Mouse (Mus musculus): ENCODE measurements at regions not wholly inside any gene's neighbourhood (a gene's known extent, or its start where the extent isn't known, plus 50 kb on each side); places are given as distances from the start of the nearest gene placed in this dataset.

GRCm38 (mm10) chr2:159392865-159393264, 598.3 kb downstream of the Dhx35 start:
- no peak overlapping the region for H3ac ChIP-seq (ENCODE audit: control insufficient read depth, insufficient read length, low read depth)
- no peak overlapping the region for H3K4me3 ChIP-seq (ENCODE audit: insufficient read depth, poor library complexity, severe bottlenecking)
- no peaks in the 10 kb centered on the region for H3K27me3 ChIP-seq (ENCODE audit: control insufficient read depth, insufficient read depth, insufficient read length)
- TF ChIP-seq CTCF (IDR thresholded peaks at IDR 0.05; ENCODE audit: control insufficient read depth, insufficient read depth, insufficient read length) (no peak), USF1 (IDR thresholded peaks at IDR 0.05; ENCODE audit: low read depth) (no peak), MYOD1 (IDR thresholded peaks at IDR 0.05; ENCODE audit: control insufficient read depth, insufficient read length, low read depth) (no peak), MAX (IDR thresholded peaks at IDR 0.05) (no peak), CEBPB (IDR thresholded peaks at IDR 0.05; ENCODE audit: low read depth) (no peak), FOSL1 (IDR thresholded peaks at IDR 0.05; ENCODE audit: insufficient read depth, low read length, poor library complexity, severe bottlenecking) (no peak), MYOG (IDR thresholded peaks at IDR 0.05; ENCODE audit: control insufficient read depth, extremely low read depth, insufficient read length) (no peak)
- no peaks in the 10 kb centered on the region for H3K79me3 ChIP-seq (ENCODE audit: low read depth)
- no peaks in the 10 kb centered on the region for H3K36me3 ChIP-seq (ENCODE audit: control insufficient read depth, insufficient read depth)
- H3K79me2 ChIP-seq (ENCODE audit: control insufficient read depth, insufficient read depth) = no peaks in the 10 kb centered on the region

DNA sequence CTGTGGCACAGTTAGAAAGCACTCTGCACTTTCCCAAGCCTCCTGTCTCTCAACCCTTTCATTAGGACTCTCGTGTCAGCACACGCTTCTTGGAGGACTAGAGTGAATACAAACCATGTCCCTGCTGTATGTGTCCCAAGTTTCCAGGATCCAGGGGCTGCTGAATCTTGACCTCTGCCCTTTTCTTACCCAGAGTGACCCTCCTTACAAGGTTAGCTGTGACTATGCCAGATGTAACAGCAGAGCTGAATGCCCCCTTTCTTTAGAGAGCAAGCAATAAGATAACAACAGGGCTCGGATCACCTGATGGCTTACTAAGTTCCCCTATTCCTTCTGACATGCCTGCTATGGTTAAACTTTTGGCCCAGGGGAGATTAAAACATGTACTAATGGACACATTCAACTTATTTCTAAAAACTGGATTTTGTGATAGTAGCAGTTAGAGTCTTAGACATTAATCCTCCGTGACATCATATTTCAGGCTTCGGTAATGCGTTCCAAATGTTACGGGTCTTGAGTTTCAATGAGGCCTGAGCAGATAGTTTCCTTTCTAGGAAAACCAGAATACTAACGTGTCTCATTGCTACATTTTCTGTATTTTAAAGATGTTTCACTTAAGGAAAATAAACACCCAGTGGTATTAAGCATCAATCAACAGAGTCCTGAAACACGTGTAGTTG, 607.0 kb downstream of the Dhx35 start:
- no peak for TF ChIP-seq CTCF (IDR thresholded peaks at IDR 0.05; ENCODE audit: control insufficient read depth, insufficient read depth, insufficient read length)
- no peak for TF ChIP-seq CEBPB (IDR thresholded peaks at IDR 0.05; ENCODE audit: low read depth)
- no peak for TF ChIP-seq MYOD1 (IDR thresholded peaks at IDR 0.05; ENCODE audit: control insufficient read depth, insufficient read length, low read depth)
- no peak for TF ChIP-seq MYOG (IDR thresholded peaks at IDR 0.05; ENCODE audit: control insufficient read depth, extremely low read depth, insufficient read length)
- TF ChIP-seq USF1 (IDR thresholded peaks at IDR 0.05; ENCODE audit: low read depth) = no peak
- Histone ChIP-seq H3K79me2 (ENCODE audit: control insufficient read depth, insufficient read depth) (no peaks in the 10 kb centered on the region), H3K4me3 (ENCODE audit: insufficient read depth, poor library complexity, severe bottlenecking) (no peak overlapping the region), H3K36me3 (ENCODE audit: control insufficient read depth, insufficient read depth) (no peaks in the 10 kb centered on the region), H3ac (ENCODE audit: control insufficient read depth, insufficient read length, low read depth) (no peak overlapping the region), H3K79me3 (ENCODE audit: low read depth) (no peaks in the 10 kb centered on the region), H3K27me3 (ENCODE audit: control insufficient read depth, insufficient read depth, insufficient read length) (no peaks in the 10 kb centered on the region)

DNA sequence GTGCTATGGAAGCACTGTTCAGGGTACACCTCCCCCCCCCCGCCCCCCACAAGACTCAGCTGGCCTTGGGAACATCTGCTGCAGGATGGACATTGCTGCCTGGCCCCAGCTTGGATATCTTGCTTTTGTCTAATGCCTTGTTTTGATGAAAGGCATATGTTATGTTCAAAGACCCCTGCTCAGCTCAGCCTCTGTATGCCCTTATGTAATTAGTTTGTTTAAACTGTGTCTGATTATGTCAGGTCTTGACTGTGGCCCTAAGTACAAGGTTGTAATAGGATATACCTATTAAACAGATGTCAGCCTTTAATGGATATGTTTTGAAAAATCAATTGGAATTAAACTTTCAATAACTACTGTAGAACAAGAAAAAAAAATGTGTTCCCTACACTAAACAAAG, 610.3 kb downstream of the Dhx35 start:
- Histone ChIP-seq H3K4me3 (ENCODE audit: insufficient read depth, poor library complexity, severe bottlenecking) (no peak overlapping the region), H3K27me3 (ENCODE audit: control insufficient read depth, insufficient read depth, insufficient read length) (no peaks in the 10 kb centered on the region), H3K36me3 (ENCODE audit: control insufficient read depth, insufficient read depth) (no peaks in the 10 kb centered on the region), H3K79me3 (ENCODE audit: low read depth) (no peaks in the 10 kb centered on the region), H3K79me2 (ENCODE audit: control insufficient read depth, insufficient read depth) (no peaks in the 10 kb centered on the region), H3ac (ENCODE audit: control insufficient read depth, insufficient read length, low read depth) (no peak overlapping the region)
- no peak for TF ChIP-seq FOSL1 (IDR thresholded peaks at IDR 0.05; ENCODE audit: insufficient read depth, low read length, poor library complexity, severe bottlenecking)
- TF ChIP-seq USF1 (IDR thresholded peaks at IDR 0.05; ENCODE audit: low read depth) = no peak
- TF ChIP-seq CTCF (IDR thresholded peaks at IDR 0.05; ENCODE audit: control insufficient read depth, insufficient read depth, insufficient read length) = no peak
- no peak for TF ChIP-seq MYOD1 (IDR thresholded peaks at IDR 0.05; ENCODE audit: control insufficient read depth, insufficient read length, low read depth)
- no peak for TF ChIP-seq MYOG (IDR thresholded peaks at IDR 0.05; ENCODE audit: control insufficient read depth, extremely low read depth, insufficient read length)
- TF ChIP-seq MAX (IDR thresholded peaks at IDR 0.05) = no peak
- no peak for TF ChIP-seq CEBPB (IDR thresholded peaks at IDR 0.05; ENCODE audit: low read depth)

- Histone ChIP-seq H3K4me3 (ENCODE audit: insufficient read depth, poor library complexity, severe bottlenecking) (no peak overlapping the region), H3K36me3 (ENCODE audit: control insufficient read depth, insufficient read depth) (no peaks in the 10 kb centered on the region), H3K79me2 (ENCODE audit: control insufficient read depth, insufficient read depth) (no peaks in the 10 kb centered on the region), H3K79me3 (ENCODE audit: low read depth) (no peaks in the 10 kb centered on the region), H3K27me3 (ENCODE audit: control insufficient read depth, insufficient read depth, insufficient read length) (no peaks in the 10 kb centered on the region), H3ac (ENCODE audit: control insufficient read depth, insufficient read length, low read depth) (no peak overlapping the region)
- TF ChIP-seq FOSL1 (IDR thresholded peaks at IDR 0.05; ENCODE audit: insufficient read depth, low read length, poor library complexity, severe bottlenecking) (no peak), CTCF (IDR thresholded peaks at IDR 0.05; ENCODE audit: control insufficient read depth, insufficient read depth, insufficient read length) (no peak), MYOD1 (IDR thresholded peaks at IDR 0.05; ENCODE audit: control insufficient read depth, insufficient read length, low read depth) (no peak), MYOG (IDR thresholded peaks at IDR 0.05; ENCODE audit: control insufficient read depth, extremely low read depth, insufficient read length) (no peak), CEBPB (IDR thresholded peaks at IDR 0.05; ENCODE audit: low read depth) (no peak), MAX (IDR thresholded peaks at IDR 0.05) (no peak), USF1 (IDR thresholded peaks at IDR 0.05; ENCODE audit: low read depth) (no peak)
Observed at GRCm38 (mm10) chr2:159414599-159414998, 620.0 kb downstream of the Dhx35 start.

GRCm38 (mm10) chr2:159418371-159418940, 623.8 kb downstream of the Dhx35 start:
- TF ChIP-seq USF1 (IDR thresholded peaks at IDR 0.05; ENCODE audit: low read depth) (no peak), MYOG (IDR thresholded peaks at IDR 0.05; ENCODE audit: control insufficient read depth, extremely low read depth, insufficient read length) (no peak), FOSL1 (IDR thresholded peaks at IDR 0.05; ENCODE audit: insufficient read depth, low read length, poor library complexity, severe bottlenecking) (no peak), CEBPB (IDR thresholded peaks at IDR 0.05; ENCODE audit: low read depth) (no peak), MAX (IDR thresholded peaks at IDR 0.05) (no peak), CTCF (IDR thresholded peaks at IDR 0.05; ENCODE audit: control insufficient read depth, insufficient read depth, insufficient read length) (no peak), MYOD1 (IDR thresholded peaks at IDR 0.05; ENCODE audit: control insufficient read depth, insufficient read length, low read depth) (no peak)
- no peaks in the 10 kb centered on the region for H3K36me3 ChIP-seq (ENCODE audit: control insufficient read depth, insufficient read depth)

More at GRCm38 (mm10) chr2:159418371-159418940, 623.8 kb downstream of the Dhx35 start:
- no peaks in the 10 kb centered on the region for H3K79me3 ChIP-seq (ENCODE audit: low read depth)
- H3K79me2 ChIP-seq (ENCODE audit: control insufficient read depth, insufficient read depth) = no peaks in the 10 kb centered on the region
- H3K27me3 ChIP-seq (ENCODE audit: control insufficient read depth, insufficient read depth, insufficient read length) = no peaks in the 10 kb centered on the region
- H3ac ChIP-seq (ENCODE audit: control insufficient read depth, insufficient read length, low read depth) = no peak overlapping the region
- no peak overlapping the region for H3K4me3 ChIP-seq (ENCODE audit: insufficient read depth, poor library complexity, severe bottlenecking)
